Mouse (Mus musculus): ENCODE measurements around the gene 4931429L15Rik.

Gene 4931429L15Rik

GRCm38 (mm10) chr9:46327706-46328571 is 8.2 kb upstream of the 4931429L15Rik start:
- DNase-seq: no peak

GRCm38 (mm10) chr9:46326694-46327405 is 7.1 kb upstream of the 4931429L15Rik start:
- no peak for DNase-seq

- DNase-seq: no peak
Observed at GRCm38 (mm10) chr9:46320461-46320860, 675 bp upstream of the 4931429L15Rik start.

- DNase-seq: no peak
Observed at GRCm38 (mm10) chr9:46317957-46318356, 1.8 kb downstream of the 4931429L15Rik start.

- no peak for DNase-seq
Observed at GRCm38 (mm10) chr9:46316909-46317308, 2.9 kb downstream of the 4931429L15Rik start.

GRCm38 (mm10) chr9:46316388-46316787 is 3.4 kb downstream of the 4931429L15Rik start:
- no peak for DNase-seq

- no peak for DNase-seq
Observed at GRCm38 (mm10) chr9:46315807-46316365, 3.9 kb downstream of the 4931429L15Rik start.

GRCm38 (mm10) chr9:46314921-46315320 is 4.9 kb downstream of the 4931429L15Rik start:
- no peak for DNase-seq

- DNase-seq: peak; percentile 69
Observed at GRCm38 (mm10) chr9:46314507-46314906, 5.3 kb downstream of the 4931429L15Rik start.

GRCm38 (mm10) chr9:46309121-46309520 is 10.7 kb downstream of the 4931429L15Rik start:
- DNase-seq: peak; percentile 10

GRCm38 (mm10) chr9:46302142-46302541 is 17.6 kb downstream of the 4931429L15Rik start:
- DNase-seq: peak; percentile 60

GRCm38 (mm10) chr9:46298381-46298780 is 21.4 kb downstream of the 4931429L15Rik start:
- no peak for DNase-seq

- DNase-seq: peak; percentile 96
Observed at GRCm38 (mm10) chr9:46282631-46283436, 37.0 kb downstream of the 4931429L15Rik start, which contains the start of gene Bud13. TSS of gene Bud13 (plus strand) at chr9:46283008.

GRCm38 (mm10) chr9:46274494-46274893 is 45.3 kb downstream of the 4931429L15Rik start:
- no peak for DNase-seq

- DNase-seq: peak; percentile 94
Observed at GRCm38 (mm10) chr9:46272677-46273454, 46.9 kb downstream of the 4931429L15Rik start, which contains the start of gene Zpr1. TSS of gene Zpr1 (plus strand) at chr9:46273064.

- no peak for DNase-seq
Observed at GRCm38 (mm10) chr9:46272070-46272469, 47.7 kb downstream of the 4931429L15Rik start.

- no peak for DNase-seq
Observed at GRCm38 (mm10) chr9:46270782-46271181, 49.0 kb downstream of the 4931429L15Rik start.

GRCm38 (mm10) chr9:46269125-46269524 is 50.7 kb downstream of the 4931429L15Rik start:
- no peak for DNase-seq

- DNase-seq: no peak
Observed at GRCm38 (mm10) chr9:46268343-46268873, 51.4 kb downstream of the 4931429L15Rik start, which contains the start of gene Apoa5. TSS of gene Apoa5 (plus strand) at chr9:46268633.

- no peak for DNase-seq
Observed at GRCm38 (mm10) chr9:46261131-46261530, 58.7 kb downstream of the 4931429L15Rik start.

- no peak for DNase-seq
Observed at GRCm38 (mm10) chr9:46259111-46259510, 60.7 kb downstream of the 4931429L15Rik start.

Measured in lung, postnatal 36 days (tissue).